Mouse (Mus musculus): ENCODE measurements around the gene Fgfrl1. TPM values are rescaled to one million over a fixed set of nuclear protein-coding genes. Genes with fewer than 3 reads are reported as not detected.

Gene Fgfrl1
- polyA plus RNA-seq, 1 experiment = 30.9 TPM

DNA sequence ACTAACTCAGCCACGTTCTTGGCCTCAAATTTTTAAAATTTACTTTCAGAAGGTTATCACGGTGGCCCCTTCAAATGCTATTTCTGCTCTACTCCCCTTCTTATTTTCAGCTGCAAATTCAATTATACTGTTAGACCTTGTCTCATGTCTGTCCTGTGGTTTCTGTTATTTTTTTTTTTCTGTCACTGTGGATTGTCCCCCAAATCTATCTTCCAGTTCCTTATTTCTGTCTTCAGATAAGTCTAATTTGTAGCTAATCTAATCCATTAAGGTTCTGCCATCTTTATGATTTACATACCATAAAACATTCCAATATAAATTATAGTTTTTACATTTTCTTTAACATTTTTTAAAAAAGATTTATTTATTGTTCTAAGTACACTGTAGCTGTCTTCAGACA lies 24.8 kb upstream of the Fgfrl1 start:
- no peak overlapping the region for H3K4me3 ChIP-seq (ENCODE audit: insufficient read depth, poor library complexity, severe bottlenecking)
- TF ChIP-seq CTCF (IDR thresholded peaks at IDR 0.05; ENCODE audit: control insufficient read depth, insufficient read depth, insufficient read length) (no peak), USF1 (IDR thresholded peaks at IDR 0.05; ENCODE audit: low read depth) (no peak), MYOD1 (IDR thresholded peaks at IDR 0.05; ENCODE audit: control insufficient read depth, insufficient read length, low read depth) (no peak), MYOG (IDR thresholded peaks at IDR 0.05; ENCODE audit: control insufficient read depth, extremely low read depth, insufficient read length) (no peak), FOSL1 (IDR thresholded peaks at IDR 0.05; ENCODE audit: insufficient read depth, low read length, poor library complexity, severe bottlenecking) (no peak), CEBPB (IDR thresholded peaks at IDR 0.05; ENCODE audit: low read depth) (no peak), MAX (IDR thresholded peaks at IDR 0.05) (no peak)
- no peaks in the 10 kb centered on the region for H3K36me3 ChIP-seq (ENCODE audit: control insufficient read depth, insufficient read depth)

DNA sequence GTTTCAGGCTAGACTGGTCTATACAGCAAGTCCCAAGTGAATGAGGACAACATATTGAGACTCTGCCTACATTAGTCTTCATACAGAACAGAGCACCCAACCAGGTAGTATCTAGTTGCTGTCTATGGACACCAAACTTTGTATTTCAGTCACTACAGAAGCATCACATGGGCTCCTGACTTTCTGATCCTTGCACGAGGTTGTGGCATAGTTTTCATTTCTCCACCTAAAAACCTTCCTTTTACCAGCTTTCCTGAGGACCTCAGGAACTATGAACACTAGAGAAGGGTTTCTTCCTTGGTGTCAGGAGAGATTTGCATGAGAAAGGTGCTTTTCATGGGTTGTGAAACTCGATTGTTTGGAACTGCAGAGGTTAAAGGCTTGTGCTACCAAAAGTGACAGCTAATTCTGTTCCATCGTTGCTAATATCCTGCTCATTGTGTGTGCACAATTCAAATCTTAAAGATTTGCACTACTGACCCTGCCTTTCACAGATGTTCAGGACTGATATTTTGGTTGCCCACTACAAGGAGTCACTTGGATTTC lies 23.7 kb upstream of the Fgfrl1 start:
- Histone ChIP-seq H3K27me3 (ENCODE audit: control insufficient read depth, insufficient read depth, insufficient read length) (no peaks in the 10 kb centered on the region), H3ac (ENCODE audit: control insufficient read depth, insufficient read length, low read depth) (peak overlapping the region; percentile 7), H3K4me3 (ENCODE audit: insufficient read depth, poor library complexity, severe bottlenecking) (peak overlapping the region; percentile 35), H3K79me3 (ENCODE audit: low read depth) (no peaks in the 10 kb centered on the region), H3K36me3 (ENCODE audit: control insufficient read depth, insufficient read depth) (no peaks in the 10 kb centered on the region), H3K79me2 (ENCODE audit: control insufficient read depth, insufficient read depth) (no peaks in the 10 kb centered on the region)
- TF ChIP-seq MYOD1 (IDR thresholded peaks at IDR 0.05; ENCODE audit: control insufficient read depth, insufficient read length, low read depth) (no peak), USF1 (IDR thresholded peaks at IDR 0.05; ENCODE audit: low read depth) (no peak), CTCF (IDR thresholded peaks at IDR 0.05; ENCODE audit: control insufficient read depth, insufficient read depth, insufficient read length) (no peak), CEBPB (IDR thresholded peaks at IDR 0.05; ENCODE audit: low read depth) (no peak), MYOG (IDR thresholded peaks at IDR 0.05; ENCODE audit: control insufficient read depth, extremely low read depth, insufficient read length) (no peak), FOSL1 (IDR thresholded peaks at IDR 0.05; ENCODE audit: insufficient read depth, low read length, poor library complexity, severe bottlenecking) (no peak), MAX (IDR thresholded peaks at IDR 0.05) (no peak)

More for the DNA sequence above, 24.8 kb upstream of the Fgfrl1 start:
- H3K79me3 ChIP-seq (ENCODE audit: low read depth) = no peaks in the 10 kb centered on the region
- H3ac ChIP-seq (ENCODE audit: control insufficient read depth, insufficient read length, low read depth) = no peak overlapping the region
- no peaks in the 10 kb centered on the region for H3K27me3 ChIP-seq (ENCODE audit: control insufficient read depth, insufficient read depth, insufficient read length)
- no peaks in the 10 kb centered on the region for H3K79me2 ChIP-seq (ENCODE audit: control insufficient read depth, insufficient read depth)

DNA sequence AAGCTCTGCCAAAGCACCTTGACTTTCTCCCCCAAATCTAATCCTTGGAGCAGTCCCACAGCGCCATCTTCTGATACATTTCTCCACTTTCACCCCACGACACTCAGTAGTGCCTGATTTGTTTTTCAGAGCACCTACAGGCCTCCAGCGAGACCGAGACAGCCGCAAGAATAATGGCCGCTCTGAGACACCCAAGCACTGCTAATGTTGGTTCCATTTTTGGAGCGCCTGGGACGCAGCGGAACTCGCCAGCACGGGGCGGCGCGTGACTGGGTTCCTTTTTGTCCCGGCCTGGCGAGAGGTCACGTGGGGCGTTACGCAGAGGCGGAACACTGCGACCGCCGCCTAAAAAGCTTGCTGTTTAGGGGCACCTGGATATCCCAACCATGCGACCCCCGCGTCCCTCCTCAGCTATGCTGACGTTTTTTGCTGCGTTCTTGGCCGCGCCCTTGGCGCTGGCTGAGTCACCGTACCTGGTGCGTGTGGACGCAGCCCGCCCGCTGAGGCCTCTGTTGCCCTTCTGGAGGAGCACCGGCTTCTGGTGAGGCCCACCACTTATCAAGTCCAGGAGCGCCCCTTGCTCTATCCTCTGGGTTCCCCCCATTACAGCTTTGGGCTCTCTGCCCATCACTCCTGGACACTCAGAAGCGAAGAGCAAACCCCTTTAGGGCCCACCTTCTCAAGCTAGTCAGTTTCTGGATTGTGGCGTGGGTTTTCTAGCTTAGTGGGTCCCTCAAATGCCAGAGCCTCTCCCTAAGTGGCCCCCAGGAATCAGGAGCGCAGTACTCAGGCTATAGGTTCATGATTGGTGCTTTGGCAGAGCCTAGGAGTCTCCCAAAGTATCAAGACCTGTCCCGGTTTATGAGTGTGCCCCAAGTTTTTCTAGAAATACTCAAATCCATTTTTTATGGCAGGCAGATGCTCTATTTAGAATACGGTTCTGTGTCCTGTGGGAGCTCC lies 22.9 kb upstream of the Fgfrl1 start, which contains the start of gene Dgkq:
Gene Dgkq (minus strand): TSS at position 696 of the 960 bp plus-strand sequence.
- H3K79me2 ChIP-seq (ENCODE audit: control insufficient read depth, insufficient read depth) = no peaks in the 10 kb centered on the region
- H3K36me3 ChIP-seq (ENCODE audit: control insufficient read depth, insufficient read depth) = no peaks in the 10 kb centered on the region
- peak within 1 kb of the TSS; percentile 81 for H3ac ChIP-seq (ENCODE audit: control insufficient read depth, insufficient read length, low read depth)
- no peaks in the 10 kb centered on the region for H3K79me3 ChIP-seq (ENCODE audit: low read depth)
- H3K4me3 ChIP-seq (ENCODE audit: insufficient read depth, poor library complexity, severe bottlenecking) = peak within 1 kb of the TSS; percentile 35
- H3K27me3 ChIP-seq (ENCODE audit: control insufficient read depth, insufficient read depth, insufficient read length) = no peaks in the 10 kb centered on the region
- TF ChIP-seq USF1 (IDR thresholded peaks at IDR 0.05; ENCODE audit: low read depth) (peak; percentile 95), MAX (IDR thresholded peaks at IDR 0.05) (peak; percentile 16), CTCF (IDR thresholded peaks at IDR 0.05; ENCODE audit: control insufficient read depth, insufficient read depth, insufficient read length) (peak; percentile 5), FOSL1 (IDR thresholded peaks at IDR 0.05; ENCODE audit: insufficient read depth, low read length, poor library complexity, severe bottlenecking) (no peak)

DNA sequence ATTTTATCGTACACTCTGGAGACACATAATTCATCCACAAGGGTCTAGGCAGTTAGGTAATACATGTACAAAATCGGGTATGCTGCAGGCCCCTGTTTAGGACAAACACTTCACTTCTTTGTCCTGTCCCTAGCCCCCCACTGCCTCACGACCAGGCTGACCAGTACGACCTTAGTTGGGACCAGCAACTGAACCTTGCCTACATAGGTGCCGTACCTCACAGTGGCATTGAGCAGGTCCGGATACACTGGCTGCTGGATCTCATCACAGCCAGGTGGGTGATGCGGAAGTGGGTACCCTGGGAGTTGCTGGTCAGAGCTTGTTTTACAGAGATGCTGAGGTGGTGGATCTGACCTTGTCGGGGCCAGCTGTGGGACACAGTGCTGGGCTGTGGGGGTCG lies 22.2 kb upstream of the Fgfrl1 start:
- H3ac ChIP-seq (ENCODE audit: control insufficient read depth, insufficient read length, low read depth) = no peak overlapping the region
- no peaks in the 10 kb centered on the region for H3K36me3 ChIP-seq (ENCODE audit: control insufficient read depth, insufficient read depth)
- TF ChIP-seq MYOG (IDR thresholded peaks at IDR 0.05; ENCODE audit: control insufficient read depth, extremely low read depth, insufficient read length) = no peak
- no peak for TF ChIP-seq USF1 (IDR thresholded peaks at IDR 0.05; ENCODE audit: low read depth)
- no peak for TF ChIP-seq MYOD1 (IDR thresholded peaks at IDR 0.05; ENCODE audit: control insufficient read depth, insufficient read length, low read depth)
- no peak for TF ChIP-seq CTCF (IDR thresholded peaks at IDR 0.05; ENCODE audit: control insufficient read depth, insufficient read depth, insufficient read length)
- no peak overlapping the region for H3K4me3 ChIP-seq (ENCODE audit: insufficient read depth, poor library complexity, severe bottlenecking)
- no peaks in the 10 kb centered on the region for H3K79me3 ChIP-seq (ENCODE audit: low read depth)
- H3K79me2 ChIP-seq (ENCODE audit: control insufficient read depth, insufficient read depth) = no peaks in the 10 kb centered on the region
- H3K27me3 ChIP-seq (ENCODE audit: control insufficient read depth, insufficient read depth, insufficient read length) = no peaks in the 10 kb centered on the region

DNA sequence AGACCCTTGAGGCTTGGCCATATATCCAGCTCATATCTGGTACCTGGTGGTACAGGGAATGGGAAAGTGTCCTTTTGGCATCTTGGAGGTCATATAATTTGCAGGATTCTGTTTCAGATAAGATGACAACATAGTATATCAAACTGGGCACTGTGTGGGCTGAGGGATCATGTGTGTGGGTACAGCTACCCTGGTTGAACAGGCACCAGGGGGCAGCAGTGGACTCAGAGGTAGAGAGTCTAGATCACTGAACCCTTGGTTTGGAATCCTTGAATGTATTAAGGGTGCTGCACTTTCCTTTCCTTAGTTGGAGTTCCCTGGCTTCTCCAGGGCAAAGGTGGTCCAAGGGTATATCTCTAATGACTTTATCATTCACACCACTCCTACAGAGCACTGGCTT lies 21.4 kb upstream of the Fgfrl1 start:
- Histone ChIP-seq H3K36me3 (ENCODE audit: control insufficient read depth, insufficient read depth) (no peaks in the 10 kb centered on the region), H3K79me3 (ENCODE audit: low read depth) (no peaks in the 10 kb centered on the region), H3ac (ENCODE audit: control insufficient read depth, insufficient read length, low read depth) (no peak overlapping the region), H3K79me2 (ENCODE audit: control insufficient read depth, insufficient read depth) (no peaks in the 10 kb centered on the region), H3K4me3 (ENCODE audit: insufficient read depth, poor library complexity, severe bottlenecking) (no peak overlapping the region), H3K27me3 (ENCODE audit: control insufficient read depth, insufficient read depth, insufficient read length) (no peaks in the 10 kb centered on the region)
- peak; percentile 40 for TF ChIP-seq CTCF (IDR thresholded peaks at IDR 0.05; ENCODE audit: control insufficient read depth, insufficient read depth, insufficient read length)
- no peak for TF ChIP-seq MYOG (IDR thresholded peaks at IDR 0.05; ENCODE audit: control insufficient read depth, extremely low read depth, insufficient read length)
- TF ChIP-seq CEBPB (IDR thresholded peaks at IDR 0.05; ENCODE audit: low read depth) = no peak
- TF ChIP-seq USF1 (IDR thresholded peaks at IDR 0.05; ENCODE audit: low read depth) = no peak
- TF ChIP-seq FOSL1 (IDR thresholded peaks at IDR 0.05; ENCODE audit: insufficient read depth, low read length, poor library complexity, severe bottlenecking) = no peak
- TF ChIP-seq MAX (IDR thresholded peaks at IDR 0.05) = no peak
